Mouse (Mus musculus) liver, postnatal 0 days (tissue): ENCODE data around the gene Fhit.

Experiments
- CTCF ChIP-seq: sonication (generic); IDR thresholded peaks from 2 replicates; pipeline ENCODE4 v1.5.1; 2016; ENCODE audit warnings: antibody characterized with exemption, low read depth
- EP300 ChIP-seq: IDR thresholded peaks from 2 replicates; pipeline ENCODE4 v1.6.1; 2016; ENCODE audit warnings: antibody characterized with exemption, low read depth, mild to moderate bottlenecking

DNA sequence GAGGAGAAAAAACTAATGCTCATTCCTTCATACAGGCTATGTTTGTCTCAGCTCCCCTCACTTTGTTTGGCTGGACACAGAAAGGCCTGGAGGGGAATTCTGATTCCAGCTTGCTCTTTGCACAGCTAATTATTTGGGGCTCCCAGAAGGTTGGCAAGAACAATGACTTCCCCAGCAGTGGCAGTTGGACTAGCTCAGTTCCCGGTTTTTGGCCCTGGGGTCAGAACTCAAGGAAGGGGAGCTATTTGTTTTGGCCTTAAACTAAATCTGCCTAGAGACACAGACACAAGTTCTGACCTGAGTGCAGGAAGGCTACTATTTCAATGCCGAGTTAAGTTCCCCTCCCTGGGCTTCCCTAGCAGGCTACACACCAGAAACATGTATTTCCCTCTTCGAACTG, 506.0 kb downstream of the Fhit start:
- no peak for TF ChIP-seq EP300
- no peak for TF ChIP-seq CTCF
